Mouse (Mus musculus): ENCODE results near the gene Sox30. TPM values are rescaled to one million over a fixed set of nuclear protein-coding genes. Genes with fewer than 3 reads are reported as not detected.

Sox30 gene
- total RNA-seq, 4 experiments from 2014 or later: not detected

DNA sequence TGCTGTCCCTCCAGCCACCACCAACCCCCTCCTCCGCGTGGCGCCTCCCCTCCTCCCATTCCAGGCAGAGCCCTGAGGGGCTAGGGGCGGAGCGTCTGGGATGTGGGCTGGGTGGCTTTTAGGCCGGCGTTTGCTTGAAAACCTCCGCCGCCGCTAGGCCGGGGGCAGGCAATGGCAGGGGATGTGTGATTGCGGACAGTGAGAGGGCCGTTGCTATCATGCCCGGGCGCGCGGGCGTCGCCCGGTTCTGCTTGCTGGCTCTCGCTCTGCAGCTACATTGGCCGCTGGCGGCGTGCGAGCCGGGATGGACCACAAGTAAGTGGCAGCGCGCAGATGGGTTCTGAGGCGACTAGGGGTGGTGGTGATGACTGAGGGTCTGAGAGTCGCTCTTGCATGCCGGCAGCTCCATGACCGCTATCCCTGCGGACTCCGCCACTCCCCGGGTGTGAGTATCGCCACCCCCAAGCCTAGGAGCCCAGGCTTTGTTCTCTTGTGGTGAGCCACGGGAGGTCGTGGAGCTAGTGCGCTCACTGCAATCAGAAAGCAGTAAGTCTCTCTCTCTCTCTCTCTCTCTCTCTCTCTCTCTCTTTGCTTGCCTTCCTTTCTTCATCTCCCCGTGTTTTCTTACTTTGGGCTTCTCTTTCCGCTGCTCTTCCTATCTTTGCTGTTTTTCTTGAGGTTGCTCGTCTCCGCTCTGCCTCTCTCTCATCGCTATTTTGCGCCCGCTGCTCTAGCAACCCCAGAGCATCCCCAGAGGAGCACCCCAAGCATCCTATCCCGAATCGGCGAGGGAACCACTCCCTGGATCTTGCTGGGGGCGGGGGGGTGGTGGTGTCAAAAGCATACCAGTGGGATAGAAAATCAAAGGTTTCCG is 76.0 kb downstream of the Sox30 start, which contains the start of gene Adam19:
Adam19 (plus strand) TSS at position 97 of the 874 bp plus-strand sequence.
- peak; percentile 50 to 57 for DNase-seq (ENCODE audit: low spot score in 2 of 2)

- DNase-seq (ENCODE audit: low spot score in 2 of 2): peak; percentile 26 to 33
These were observed 76.8 kb downstream of the Sox30 start for GRCm38 (mm10) chr11:46056770-46057411.

DNA sequence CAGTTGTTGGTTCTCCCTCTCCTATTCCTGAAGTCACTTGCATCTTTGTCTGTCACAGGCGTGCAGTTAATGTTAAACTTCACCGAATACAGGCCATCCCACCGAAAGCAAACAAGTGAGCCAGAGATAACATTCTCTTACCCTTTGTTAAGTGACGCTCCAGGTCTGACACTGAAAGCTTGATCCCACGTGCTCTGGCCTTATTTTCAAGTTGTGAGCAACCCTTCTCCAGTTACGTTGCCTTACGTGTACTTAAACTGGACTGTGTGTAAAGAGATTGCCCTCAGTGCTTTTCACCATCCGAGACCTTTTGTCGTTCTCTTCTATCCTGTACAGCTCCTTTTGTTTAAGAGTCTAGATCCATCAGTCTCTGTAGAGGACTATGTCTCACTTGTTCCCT is 77.9 kb downstream of the Sox30 start:
- no peak for DNase-seq (ENCODE audit: low spot score in 2 of 2)

GRCm38 (mm10) chr11:46058916-46059315 is 78.8 kb downstream of the Sox30 start:
- no peak for DNase-seq (ENCODE audit: low spot score in 2 of 2)

DNA sequence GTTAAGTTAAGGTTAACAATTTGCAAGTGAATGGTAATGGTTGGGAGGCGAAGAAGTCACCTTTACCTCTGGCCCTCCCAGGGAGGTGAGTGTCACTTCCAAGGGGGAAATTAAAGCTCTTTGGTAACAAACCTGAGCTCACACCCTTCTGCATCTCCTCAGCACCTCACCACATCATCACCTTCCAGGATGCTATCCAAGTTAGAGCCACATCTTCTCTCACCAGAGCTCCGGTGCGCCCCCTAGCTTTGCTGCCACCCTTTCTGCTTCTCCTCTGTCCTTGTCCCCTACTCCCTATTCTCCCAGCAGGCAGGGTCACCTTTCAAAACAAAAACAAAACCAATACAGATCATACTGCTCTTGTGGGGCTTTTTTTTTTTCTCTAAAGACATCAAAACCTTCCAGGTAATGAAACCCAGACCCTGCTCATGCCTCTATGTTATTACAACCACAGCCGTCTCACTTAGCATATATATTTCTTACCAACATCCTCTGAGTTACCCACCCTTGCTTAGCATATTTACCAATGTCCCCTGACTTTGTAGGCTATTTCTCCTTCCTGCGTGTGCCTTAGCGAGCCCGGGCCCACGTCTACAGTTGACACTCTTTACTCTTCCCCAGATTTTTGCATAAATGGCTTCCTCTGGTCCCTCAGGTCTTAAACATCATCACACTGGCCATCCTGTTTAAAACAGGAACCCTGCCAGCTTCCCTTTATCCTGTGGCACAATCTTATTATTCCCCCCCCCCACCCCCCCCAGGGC is 80.0 kb downstream of the Sox30 start:
- DNase-seq (ENCODE audit: low spot score in 2 of 2): no peak

GRCm38 (mm10) chr11:46060651-46061020 is 80.5 kb downstream of the Sox30 start:
- no peak for DNase-seq (ENCODE audit: low spot score in 2 of 2)

DNA sequence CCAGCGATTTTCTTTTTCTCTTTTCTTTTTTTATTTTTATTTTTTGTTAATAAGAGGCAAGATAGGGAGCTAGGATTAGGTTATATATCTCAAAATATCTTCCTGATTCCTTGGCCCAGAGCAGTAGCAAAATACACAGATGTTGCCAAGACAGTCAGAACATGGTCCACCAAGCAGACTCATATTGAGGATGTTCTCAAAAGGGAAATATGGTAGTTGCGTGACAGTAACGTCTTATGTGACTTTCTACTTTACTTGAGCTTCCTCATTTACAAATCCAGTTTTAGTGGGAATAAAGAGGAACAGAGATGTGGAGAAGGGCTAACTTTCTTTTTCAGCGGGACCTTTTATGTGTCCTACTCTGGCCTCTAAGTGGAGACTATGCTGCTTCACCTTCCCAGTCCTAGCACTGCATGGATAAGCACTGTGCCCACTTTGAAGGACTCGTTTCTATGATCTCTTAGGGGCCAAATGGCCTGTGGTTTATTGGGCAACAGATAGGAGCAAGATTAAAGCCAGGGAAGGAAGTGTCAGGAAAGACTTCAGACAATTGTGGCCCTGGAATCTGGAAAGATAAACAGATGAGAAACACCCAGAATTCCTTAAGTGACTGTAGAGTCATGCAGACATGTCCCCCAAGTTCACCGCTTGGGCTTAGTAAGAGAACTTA is 81.8 kb downstream of the Sox30 start:
- DNase-seq (ENCODE audit: low spot score in 2 of 2): no peak

GRCm38 (mm10) chr11:46062569-46062968 is 82.5 kb downstream of the Sox30 start:
- DNase-seq (ENCODE audit: low spot score in 2 of 2): no peak

DNA sequence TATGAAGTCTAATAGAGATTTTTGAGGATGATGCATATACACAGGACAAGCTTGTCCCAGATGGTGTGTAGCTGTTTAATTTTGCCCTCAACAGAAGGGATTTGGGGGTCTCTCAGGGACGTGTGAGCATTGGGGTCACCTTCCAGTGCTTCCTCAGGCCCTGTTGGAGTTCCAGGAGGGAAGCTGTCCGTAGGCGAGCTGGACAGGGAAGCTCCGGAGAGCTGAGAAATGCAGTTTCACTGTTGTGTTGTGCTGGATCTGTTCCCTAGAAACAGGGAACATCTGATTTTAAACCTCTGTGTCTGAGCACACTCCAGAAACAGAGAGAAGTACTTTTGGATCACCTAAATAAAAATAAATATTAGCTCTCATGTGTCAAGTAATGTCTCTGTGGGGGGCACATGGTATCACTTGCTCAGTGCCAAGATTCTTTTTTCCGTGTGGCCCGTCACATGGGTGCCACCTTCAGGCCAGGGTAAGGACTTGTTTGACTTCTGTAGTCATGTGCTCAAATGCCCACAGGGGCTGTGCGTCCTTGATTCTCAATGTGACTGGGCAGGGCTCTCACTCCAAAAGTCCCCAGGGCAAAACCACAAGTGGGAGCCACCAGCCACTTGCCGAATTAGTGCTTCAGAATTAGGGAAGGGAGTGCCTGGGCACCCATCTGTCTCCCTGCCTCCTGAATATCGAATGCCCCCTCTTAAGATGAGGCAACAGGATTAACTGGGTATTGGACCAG is 83.1 kb downstream of the Sox30 start:
- DNase-seq (ENCODE audit: low spot score in 2 of 2): no peak

DNA sequence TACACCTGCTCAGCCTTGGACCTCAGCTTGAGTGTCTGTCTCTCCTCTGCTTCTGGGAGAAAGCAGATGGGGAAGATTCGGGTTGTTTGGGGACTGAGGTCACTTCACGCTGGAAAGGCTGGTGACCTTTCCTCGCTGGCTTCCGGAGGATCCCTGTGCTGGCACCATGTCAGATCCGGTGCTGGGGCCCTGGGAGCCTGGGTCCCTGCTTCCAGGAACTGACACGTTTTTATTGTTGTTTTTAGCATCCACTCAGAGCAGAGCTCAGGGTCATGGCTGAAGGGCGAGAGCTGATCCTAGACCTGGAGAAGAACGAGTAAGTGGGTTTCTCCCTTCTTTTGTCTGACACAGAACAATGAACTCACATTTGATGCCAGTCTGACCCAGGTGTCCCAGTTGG is 84.7 kb downstream of the Sox30 start:
- DNase-seq (ENCODE audit: low spot score in 2 of 2): no peak

GRCm38 (mm10) chr11:46065201-46066011 is 85.3 kb downstream of the Sox30 start:
- DNase-seq (ENCODE audit: low spot score in 2 of 2): no peak

Other genes starting within 250 kb of the Sox30 start
- 10 to 100 TPM; 42.1 to 48.3 (median 46.0) TPM for gene Clint1, start 128.3 kb upstream of the Sox30 start, total RNA-seq (2022)
- 1 to 10 TPM; 1.5 to 3.1 (median 1.8) TPM for gene Lsm11, start 35.4 kb upstream of the Sox30 start, total RNA-seq (2022)
- gene Thg1l, start 24.8 kb upstream of the Sox30 start, total RNA-seq (2022): 1 to 10 TPM; 2.2 to 3.7 (median 2.6) TPM
- 1 to 10 TPM in 2 of 4 experiments, under 1 TPM in 1, not detected in 1; 0.86 to 1.9 (median 1.2) TPM for gene Gm12166, start 72.0 kb downstream of the Sox30 start, total RNA-seq (2022)
- 1 to 10 TPM; 1.5 to 2.8 (median 2.2) TPM for gene Adam19, start 75.7 kb downstream of the Sox30 start, total RNA-seq (2022)
- gene Nipal4, start 186.2 kb downstream of the Sox30 start, total RNA-seq (2022): not detected